Comparison of ENCODE assay signal across 15 mouse cellular contexts in genomic region chr1:168328236-168328605, GRCm38 (mm10).
DNase-seq lines count a peak whose midpoint lies in the region; ATAC-seq and TF ChIP-seq lines count a peak whose summit lies in the region.
"Had no signal": no experiment of that assay in that cellular context is flagged by ENCODE, and none has a peak within 500 bp of the region (broad histone marks: within the 10 kb centered on the region; RNA-seq: fewer than 3 reads in every experiment).

No protein-coding gene starts in this region.

- peak overlapping the region; percentile 64 for H3K27ac ChIP-seq in hindbrain, embryonic 12.5 days
- no peak overlapping the region for H3K27ac ChIP-seq in hindbrain, embryonic 16.5 days (ENCODE audit: low read depth, low read length)
- 0 out of 2 replicates have a peak overlapping the region, but pooled peaks have one; percentile 18 for H3K27ac ChIP-seq in stomach, embryonic 16.5 days (ENCODE audit: low read length)
- no peak overlapping the region for H3K27ac ChIP-seq in stomach, postnatal 0 days (replicated peaks)
- no peak overlapping the region for H3K27ac ChIP-seq in hindbrain, postnatal 0 days
- H3K27ac ChIP-seq in heart, embryonic 11.5 days (ENCODE audit: low read depth, low read length): no peak overlapping the region
- H3K27ac ChIP-seq: liver, embryonic 14.5 days had no signal

- no peak for TF ChIP-seq CTCF in stomach, postnatal 0 days (IDR thresholded peaks at IDR 0.05; ENCODE audit: low read depth)
- no peak for TF ChIP-seq CTCF in hindbrain, postnatal 0 days (IDR thresholded peaks at IDR 0.05; ENCODE audit: low read depth)

- no peak overlapping the region for H3K4me3 ChIP-seq in hindbrain, embryonic 12.5 days
- no peak overlapping the region for H3K4me3 ChIP-seq in hindbrain, embryonic 16.5 days (ENCODE audit: low read length)
- no peak overlapping the region for H3K4me3 ChIP-seq in stomach, embryonic 16.5 days (replicated peaks; ENCODE audit: low read length)
- no peak overlapping the region for H3K4me3 ChIP-seq in stomach, postnatal 0 days (ENCODE audit: low read depth, low read length)
- H3K4me3 ChIP-seq in hindbrain, postnatal 0 days (ENCODE audit: low read length): no peak overlapping the region
- no peak overlapping the region for H3K4me3 ChIP-seq in heart, embryonic 11.5 days (ENCODE audit: low read depth, low read length)

- DNase-seq in stomach, postnatal 0 days (ENCODE audit: low spot score): no peak
- no peak for DNase-seq in hindbrain, postnatal 0 days (ENCODE audit: low spot score)
- DNase-seq in yolk sac, embryonic 10.5 days (ENCODE audit: low spot score): no peak
- no peak for DNase-seq in cerebellum, postnatal 14 days
- DNase-seq: cerebellum, adult 18-20 months; heart, adult 11 months; kidney, postnatal 10 days; layer of hippocampus, adult 9-11 months; spleen, adult 18-20 months had no signal

- H3K4me2 ChIP-seq in hindbrain, embryonic 12.5 days (replicated peaks): no peak overlapping the region
- no peak overlapping the region for H3K4me2 ChIP-seq in hindbrain, embryonic 16.5 days (ENCODE audit: low read length)
- no peak overlapping the region for H3K4me2 ChIP-seq in stomach, embryonic 16.5 days (ENCODE audit: low read depth, low read length)
- no peak overlapping the region for H3K4me2 ChIP-seq in stomach, postnatal 0 days (replicated peaks; ENCODE audit: low read depth)
- H3K4me2 ChIP-seq in hindbrain, postnatal 0 days (ENCODE audit: low read depth, low read length): no peak overlapping the region
- H3K4me2 ChIP-seq in heart, embryonic 11.5 days: no peak overlapping the region

- peaks cover 3% of the 10 kb centered on the region; the same call in 1 of the 2 replicates for H3K36me3 ChIP-seq in hindbrain, embryonic 12.5 days
- H3K36me3 ChIP-seq in hindbrain, embryonic 16.5 days (ENCODE audit: control insufficient read depth, insufficient read depth, low read length): no peaks in the 10 kb centered on the region
- H3K36me3 ChIP-seq in stomach, embryonic 16.5 days (ENCODE audit: control insufficient read depth, insufficient read depth, low read length): no peaks in the 10 kb centered on the region
- peaks cover 5% of the 10 kb centered on the region; the same call in 1 of the 2 replicates for H3K36me3 ChIP-seq in stomach, postnatal 0 days (ENCODE audit: control insufficient read depth, insufficient read depth, low read length)
- no peaks in the 10 kb centered on the region for H3K36me3 ChIP-seq in hindbrain, postnatal 0 days (ENCODE audit: insufficient read depth, low read length)
- no peaks in the 10 kb centered on the region for H3K36me3 ChIP-seq in heart, embryonic 11.5 days (ENCODE audit: control insufficient read depth, insufficient read depth, low read length)
- H3K36me3 ChIP-seq: G1E had no signal

- no peaks in the 10 kb centered on the region for H3K9me3 ChIP-seq in hindbrain, embryonic 12.5 days (replicated peaks)
- H3K9me3 ChIP-seq in hindbrain, embryonic 16.5 days (ENCODE audit: control insufficient read depth, low read length): no peaks in the 10 kb centered on the region
- no peaks in the 10 kb centered on the region for H3K9me3 ChIP-seq in stomach, embryonic 16.5 days (replicated peaks; ENCODE audit: control insufficient read depth, low read length)
- H3K9me3 ChIP-seq in stomach, postnatal 0 days (ENCODE audit: control insufficient read depth, low read length): no peaks in the 10 kb centered on the region
- H3K9me3 ChIP-seq in hindbrain, postnatal 0 days (ENCODE audit: low read length): no peaks in the 10 kb centered on the region
- no peaks in the 10 kb centered on the region for H3K9me3 ChIP-seq in heart, embryonic 11.5 days (replicated peaks; ENCODE audit: control insufficient read depth, low read length)

- H3K9ac ChIP-seq in hindbrain, embryonic 12.5 days: peak overlapping the region; percentile 41; the same call in 1 of the 2 replicates
- no peak overlapping the region for H3K9ac ChIP-seq in hindbrain, embryonic 16.5 days (ENCODE audit: low read depth, low read length)
- H3K9ac ChIP-seq in stomach, embryonic 16.5 days (ENCODE audit: low read length): no peak overlapping the region
- no peak overlapping the region for H3K9ac ChIP-seq in stomach, postnatal 0 days (ENCODE audit: low read length)
- no peak overlapping the region for H3K9ac ChIP-seq in hindbrain, postnatal 0 days (replicated peaks; ENCODE audit: low read length)
- H3K9ac ChIP-seq in heart, embryonic 11.5 days (ENCODE audit: low read depth, low read length): no peak overlapping the region; the same call in 1 of the 2 replicates
- H3K9ac ChIP-seq: liver, embryonic 14.5 days had no signal

- TF ChIP-seq EP300 in stomach, postnatal 0 days (optimal IDR thresholded peaks at IDR 0.05): no peak

- no peaks in the 10 kb centered on the region for H3K27me3 ChIP-seq in hindbrain, embryonic 12.5 days
- no peaks in the 10 kb centered on the region for H3K27me3 ChIP-seq in hindbrain, embryonic 16.5 days (replicated peaks; ENCODE audit: control insufficient read depth, insufficient read depth, low read length)
- H3K27me3 ChIP-seq in stomach, embryonic 16.5 days (ENCODE audit: control insufficient read depth, insufficient read depth, low read length): no peaks in the 10 kb centered on the region
- H3K27me3 ChIP-seq in stomach, postnatal 0 days (ENCODE audit: control insufficient read depth, insufficient read depth, low read length): no peaks in the 10 kb centered on the region
- no peaks in the 10 kb centered on the region for H3K27me3 ChIP-seq in hindbrain, postnatal 0 days (ENCODE audit: insufficient read depth, low read length)
- no peaks in the 10 kb centered on the region for H3K27me3 ChIP-seq in heart, embryonic 11.5 days (ENCODE audit: control insufficient read depth, insufficient read depth, low read length)

- 0 out of 2 replicates have a peak, but pooled peaks have one; percentile 6 for ATAC-seq in hindbrain, embryonic 12.5 days (ENCODE audit: low FRiP score)
- no peak for ATAC-seq in hindbrain, embryonic 16.5 days
- ATAC-seq in stomach, embryonic 16.5 days (ENCODE audit: insufficient read depth, low FRiP score): no peak
- ATAC-seq in stomach, postnatal 0 days (ENCODE audit: low FRiP score, low TSS enrichment): no peak
- 0 out of 2 replicates have a peak, but pooled peaks have one; percentile 25 for ATAC-seq in hindbrain, postnatal 0 days
- no peak for ATAC-seq in heart, embryonic 11.5 days (replicated peaks; ENCODE audit: insufficient number of reproducible peaks, low FRiP score, low TSS enrichment)

- peaks cover 81% of the 10 kb centered on the region for H3K4me1 ChIP-seq in hindbrain, embryonic 12.5 days
- H3K4me1 ChIP-seq in hindbrain, embryonic 16.5 days (ENCODE audit: control insufficient read depth, insufficient read depth, low read depth, low read length): peaks cover 46% of the 10 kb centered on the region
- peaks cover 18% of the 10 kb centered on the region for H3K4me1 ChIP-seq in stomach, embryonic 16.5 days (ENCODE audit: control insufficient read depth, insufficient read depth, low read length)
- H3K4me1 ChIP-seq in stomach, postnatal 0 days (replicated peaks; ENCODE audit: control insufficient read depth, insufficient read depth): no peaks in the 10 kb centered on the region; the same call in none of the 2 replicates
- peaks cover 24% of the 10 kb centered on the region; the same call in 1 of the 2 replicates for H3K4me1 ChIP-seq in hindbrain, postnatal 0 days (ENCODE audit: insufficient read depth, low read length)
- H3K4me1 ChIP-seq in heart, embryonic 11.5 days (ENCODE audit: control insufficient read depth, insufficient read depth, low read length): peaks cover 66% of the 10 kb centered on the region

- WGBS in hindbrain, embryonic 12.5 days: 46% methylated on average over 3 of the region's 3 CpGs
- 29% methylated on average over 3 of the region's 3 CpGs for WGBS in hindbrain, embryonic 16.5 days
- 63% methylated on average over 3 of the region's 3 CpGs for WGBS in stomach, embryonic 16.5 days
- WGBS in stomach, postnatal 0 days: 37% methylated on average over 3 of the region's 3 CpGs
- WGBS in hindbrain, postnatal 0 days: 30% methylated on average over 3 of the region's 3 CpGs
- 67% methylated on average over 3 of the region's 3 CpGs for WGBS in heart, embryonic 11.5 days (ENCODE audit: insufficient replicate concordance)

Comparison
In these comparisons a context has a peak if more than half of its experiments do, and no peak if none do; other contexts are left out.
1. ATAC-seq: peak in hindbrain, embryonic 12.5 days (single experiment) and hindbrain, postnatal 0 days (single experiment); none in hindbrain, embryonic 16.5 days (single experiment), stomach, embryonic 16.5 days (single experiment), stomach, postnatal 0 days (single experiment) and heart, embryonic 11.5 days (single experiment).
2. H3K27ac ChIP-seq: peak in hindbrain, embryonic 12.5 days (single experiment) and stomach, embryonic 16.5 days (single experiment); none in hindbrain, embryonic 16.5 days (single experiment), stomach, postnatal 0 days (single experiment), hindbrain, postnatal 0 days (single experiment) and heart, embryonic 11.5 days (single experiment).